Mouse (Mus musculus) limb, embryonic 10.5 days (tissue): ENCODE results near the gene Xpo5. TPM values are rescaled to one million over a fixed set of nuclear protein-coding genes. Genes with fewer than 3 reads are reported as not detected.

Experiments
- DNase-seq: peaks from one replicate; pipeline ENCODE4 v3.0.0-alpha.2; 2017; ENCODE audit warnings: low spot score
- H3K27ac ChIP-seq: fragments of 300-500 bp; sonication (generic); 2 replicates; pipeline ENCODE4 v1.5.1; 2016; ENCODE audit warnings: mild to moderate bottlenecking
- H3K27me3 ChIP-seq: fragments of 300-500 bp; sonication (generic); 2 replicates; pipeline ENCODE4 v1.6.1; 2016; ENCODE audit warnings: low read depth, mild to moderate bottlenecking; ENCODE audit not compliant: poor library complexity, severe bottlenecking
- H3K36me3 ChIP-seq: fragments of 300-500 bp; sonication (generic); 2 replicates; pipeline ENCODE4 v1.6.1; 2016; ENCODE audit warnings: mild to moderate bottlenecking, moderate library complexity
- H3K4me1 ChIP-seq: fragments of 300-500 bp; sonication (generic); 2 replicates; pipeline ENCODE4 v1.6.1; 2016
- H3K4me3 ChIP-seq: fragments of 300-500 bp; sonication (generic); 2 replicates; pipeline ENCODE4 v1.5.1; 2016; ENCODE audit warnings: mild to moderate bottlenecking, moderate library complexity
- H3K9me3 ChIP-seq: fragments of 300-500 bp; sonication (generic); replicated peaks from 2 replicates; pipeline ENCODE4 v1.6.1; 2016; ENCODE audit warnings: mild to moderate bottlenecking
- WGBS: fragments of 180-500 bp; shearing (Covaris S2); methylation state at CpG from one replicate; pipeline ENCODE4 v1.1.7; 2016; 5-methylcytosine and 5-hydroxymethylcytosine counted together
- polyA plus RNA-seq: library from polyadenylated mRNA; unstranded; fragments of >200 nt; fragmentation: Nextera tagmentation; extraction: Ambion mirVana; gene quantifications from 2 replicates; pipeline ENCODE4 v1.2.1, GENCODE M21; 2016

Xpo5 gene
- polyA plus RNA-seq, 1 experiment from 2014 or later, result 72.7 TPM

DNA sequence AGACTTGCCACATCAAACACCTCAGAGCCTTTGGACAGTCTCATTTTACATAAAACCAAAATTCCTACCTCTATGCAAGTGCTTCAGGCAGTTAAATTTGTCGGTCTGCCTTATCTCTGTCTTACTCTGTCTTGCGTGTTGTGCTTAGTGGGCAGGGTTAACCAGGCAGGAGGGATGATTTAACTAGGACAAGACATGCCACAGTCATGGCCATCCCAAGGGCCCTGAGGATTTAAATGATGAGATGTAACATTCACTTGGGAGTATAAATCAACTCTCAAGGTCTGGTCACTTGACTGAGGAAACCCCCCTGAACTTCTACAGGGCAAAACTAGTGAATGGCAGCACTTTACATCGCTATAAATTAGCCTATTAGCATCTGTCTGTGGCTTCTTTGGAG lies 19.0 kb downstream of the Xpo5 start:
- H3K4me3 ChIP-seq, result no peak overlapping the region
- H3K9me3 ChIP-seq, result no peaks in the 10 kb centered on the region
- H3K4me1 ChIP-seq, result no peaks in the 10 kb centered on the region
- no peak for DNase-seq
- WGBS, result 89% methylated on average over 3 of the region's 3 CpGs
- peaks cover 100% of the 10 kb centered on the region for H3K36me3 ChIP-seq
- no peak overlapping the region for H3K27ac ChIP-seq
- H3K27me3 ChIP-seq, result no peaks in the 10 kb centered on the region

DNA sequence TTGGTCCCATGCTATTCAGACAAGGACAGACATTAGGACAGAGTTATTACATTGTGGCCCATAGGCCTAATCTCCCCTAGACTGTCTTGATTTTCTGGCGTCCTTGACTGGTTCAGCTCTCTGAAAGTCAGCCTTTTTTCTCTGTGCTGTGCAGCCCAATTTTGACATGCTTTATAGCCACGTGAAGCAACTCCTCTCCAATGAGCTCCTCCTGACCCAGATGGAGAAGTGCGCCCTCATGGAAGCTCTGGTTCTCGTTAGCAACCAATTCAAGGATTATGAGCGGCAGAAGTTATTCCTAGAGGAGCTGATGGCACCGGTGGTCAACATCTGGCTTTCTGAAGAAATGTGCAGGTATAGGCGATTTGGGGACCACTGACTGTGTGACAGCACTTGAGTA lies 25.0 kb downstream of the Xpo5 start:
- Histone ChIP-seq H3K36me3 (peaks cover 100% of the 10 kb centered on the region), H3K27me3 (no peaks in the 10 kb centered on the region), H3K4me3 (no peak overlapping the region), H3K4me1 (no peaks in the 10 kb centered on the region), H3K9me3 (no peaks in the 10 kb centered on the region), H3K27ac (no peak overlapping the region)
- no peak for DNase-seq
- WGBS, result 51% methylated on average over 7 of the region's 7 CpGs

DNA sequence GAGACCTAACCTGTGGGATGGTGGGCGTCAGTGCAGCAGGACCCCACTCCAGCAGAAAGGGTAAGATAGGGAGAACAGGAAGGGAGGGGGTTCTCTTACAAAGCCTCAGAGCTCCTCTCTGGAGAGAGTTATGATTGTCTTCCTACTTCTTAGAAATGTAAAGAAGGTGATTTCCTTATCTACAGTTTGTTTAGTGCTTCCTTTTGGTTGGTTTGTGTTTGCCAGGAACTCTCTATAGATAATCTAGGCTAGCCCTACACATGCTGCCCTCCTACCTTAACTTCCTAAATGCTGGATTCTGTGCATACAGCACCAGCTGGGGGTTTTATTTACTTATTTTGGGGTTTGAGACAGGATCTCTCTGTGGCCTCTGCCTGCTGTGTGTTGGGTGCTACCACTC lies 33.5 kb downstream of the Xpo5 start:
- H3K4me3 ChIP-seq, result no peak overlapping the region
- no peaks in the 10 kb centered on the region for H3K4me1 ChIP-seq
- 86% methylated on average over 1 of the region's 1 CpGs for WGBS
- no peaks in the 10 kb centered on the region for H3K9me3 ChIP-seq
- no peak for DNase-seq
- no peaks in the 10 kb centered on the region for H3K27me3 ChIP-seq
- no peak overlapping the region for H3K27ac ChIP-seq
- peaks cover 100% of the 10 kb centered on the region for H3K36me3 ChIP-seq

DNA sequence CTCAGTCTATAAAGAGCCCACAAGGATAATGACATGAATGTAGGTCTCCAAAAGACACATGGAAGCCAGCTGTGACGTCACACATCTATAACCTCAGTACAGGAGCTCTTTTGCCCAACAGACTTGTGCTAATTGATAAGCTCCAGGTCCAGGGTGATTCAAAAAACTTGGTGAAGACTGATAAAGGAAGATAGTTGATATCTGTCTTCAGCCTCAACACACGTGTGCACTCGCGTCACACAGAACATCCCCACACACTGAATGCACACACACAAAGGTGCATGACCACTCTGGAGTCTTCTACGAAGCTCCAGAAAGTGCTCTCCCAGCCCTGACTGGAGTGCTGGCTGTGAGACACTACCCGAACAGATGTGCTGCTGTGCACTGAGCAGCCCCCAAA lies 34.5 kb downstream of the Xpo5 start:
- Histone ChIP-seq H3K4me1 (no peaks in the 10 kb centered on the region), H3K4me3 (no peak overlapping the region), H3K36me3 (peaks cover 100% of the 10 kb centered on the region), H3K27ac (no peak overlapping the region), H3K27me3 (no peaks in the 10 kb centered on the region), H3K9me3 (no peaks in the 10 kb centered on the region)
- no peak for DNase-seq
- WGBS, result 92% methylated on average over 6 of the region's 6 CpGs

GRCm38 (mm10) chr17:46237480-46237879 lies 34.9 kb downstream of the Xpo5 start:
- no peaks in the 10 kb centered on the region for H3K9me3 ChIP-seq
- no peak overlapping the region for H3K4me3 ChIP-seq
- DNase-seq, result no peak
- peaks cover 100% of the 10 kb centered on the region for H3K36me3 ChIP-seq
- no peak overlapping the region for H3K27ac ChIP-seq
- no peaks in the 10 kb centered on the region for H3K4me1 ChIP-seq
- WGBS, result 84% methylated on average over 5 of the region's 5 CpGs
- H3K27me3 ChIP-seq, result no peaks in the 10 kb centered on the region

DNA sequence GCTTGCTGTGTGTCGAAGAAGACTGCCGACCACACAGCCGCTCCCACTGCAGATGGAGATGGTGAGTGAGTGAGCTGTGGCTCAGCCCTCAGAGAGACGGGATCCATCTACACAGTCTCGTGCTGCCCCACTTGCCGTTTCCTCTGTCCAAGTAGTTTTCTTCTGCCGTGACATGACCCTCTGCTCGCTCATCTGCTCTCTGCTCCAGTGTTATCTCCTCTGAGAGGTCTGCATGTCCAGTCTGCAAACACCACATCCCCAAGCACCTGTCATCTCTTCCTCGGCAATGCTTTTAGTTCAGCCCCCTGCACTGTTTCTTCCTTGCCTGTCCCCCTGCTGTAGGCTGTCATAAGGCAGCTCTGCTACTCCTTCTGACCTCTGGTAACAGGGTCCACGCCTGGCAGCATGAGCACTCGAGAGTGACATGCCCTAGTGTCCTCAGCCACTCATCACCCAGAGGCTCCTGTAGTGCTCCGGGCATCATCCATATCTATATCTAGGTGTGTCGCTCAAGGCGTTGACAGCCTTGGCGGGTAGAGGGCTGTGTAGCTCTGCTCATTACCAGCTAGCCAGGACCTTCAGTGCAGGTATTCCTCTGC lies 37.0 kb downstream of the Xpo5 start:
- 92% methylated on average over 15 of the region's 15 CpGs for WGBS
- Histone ChIP-seq H3K9me3 (no peaks in the 10 kb centered on the region), H3K4me1 (no peaks in the 10 kb centered on the region), H3K4me3 (no peak overlapping the region), H3K36me3 (peaks cover 100% of the 10 kb centered on the region), H3K27ac (no peak overlapping the region), H3K27me3 (no peaks in the 10 kb centered on the region)
- DNase-seq, result no peak

DNA sequence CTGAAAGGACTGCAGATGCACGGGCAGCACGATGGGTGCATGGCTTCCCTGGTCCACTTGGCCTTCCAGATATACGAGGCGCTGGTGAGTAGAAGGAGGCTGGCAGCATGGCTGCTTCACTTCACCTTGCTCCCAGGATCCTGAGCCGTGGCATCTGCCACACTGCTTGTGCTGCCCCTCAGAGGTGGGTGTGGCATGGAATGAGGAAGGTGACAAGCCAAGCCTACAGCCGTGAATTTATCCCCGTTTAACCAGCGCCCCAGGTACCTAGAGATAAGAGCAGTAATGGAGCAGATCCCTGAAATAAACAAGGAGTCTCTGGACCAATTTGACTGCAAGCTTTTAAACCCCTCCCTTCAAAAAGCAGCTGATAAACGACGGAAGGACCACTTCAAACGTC lies 38.9 kb downstream of the Xpo5 start:
- peaks cover 100% of the 10 kb centered on the region for H3K36me3 ChIP-seq
- WGBS, result 76% methylated on average over 11 of the region's 11 CpGs
- H3K4me3 ChIP-seq, result no peak overlapping the region
- H3K4me1 ChIP-seq, result peaks cover under 1% of the 10 kb centered on the region; the same call in 1 of the 2 replicates
- DNase-seq, result no peak
- H3K9me3 ChIP-seq, result no peaks in the 10 kb centered on the region
- H3K27me3 ChIP-seq, result no peaks in the 10 kb centered on the region
- H3K27ac ChIP-seq, result no peak overlapping the region

GRCm38 (mm10) chr17:46242274-46242673 lies 39.7 kb downstream of the Xpo5 start:
- Histone ChIP-seq H3K36me3 (peaks cover 98% of the 10 kb centered on the region), H3K9me3 (no peaks in the 10 kb centered on the region), H3K27ac (no peak overlapping the region), H3K4me3 (no peak overlapping the region), H3K27me3 (no peaks in the 10 kb centered on the region), H3K4me1 (peaks cover 8% of the 10 kb centered on the region)
- WGBS, result 91% methylated on average over 13 of the region's 13 CpGs
- DNase-seq, result no peak

DNA sequence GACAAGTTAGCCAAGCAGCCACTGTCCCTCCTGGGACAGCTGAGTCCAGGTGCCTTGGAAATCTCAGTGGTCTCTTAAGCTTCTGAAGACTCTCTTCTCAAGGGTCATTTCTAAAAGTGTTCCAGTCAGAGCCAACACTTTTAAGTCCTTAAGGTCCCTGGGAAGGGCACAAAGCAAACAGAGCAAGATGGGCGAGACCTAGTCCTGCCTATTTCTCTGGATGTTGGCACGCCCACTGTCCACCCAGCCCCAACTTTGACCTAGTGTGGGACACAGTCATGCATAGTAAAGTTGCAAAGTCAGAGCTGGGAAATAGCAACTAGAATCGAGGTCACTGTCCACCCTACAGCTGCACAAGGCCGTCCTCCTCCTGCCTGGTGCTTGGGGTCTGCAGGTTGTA lies 40.4 kb downstream of the Xpo5 start:
- H3K27me3 ChIP-seq, result no peaks in the 10 kb centered on the region
- DNase-seq, result peak; percentile 29
- H3K9me3 ChIP-seq, result no peaks in the 10 kb centered on the region
- H3K4me1 ChIP-seq, result peaks cover 8% of the 10 kb centered on the region
- no peak overlapping the region for H3K4me3 ChIP-seq
- peaks cover 90% of the 10 kb centered on the region for H3K36me3 ChIP-seq
- 90% methylated on average over 4 of the region's 4 CpGs for WGBS
- H3K27ac ChIP-seq, result no peak overlapping the region

GRCm38 (mm10) chr17:46243624-46244023 lies 41.0 kb downstream of the Xpo5 start:
- DNase-seq, result no peak
- WGBS, result 84% methylated on average over 2 of the region's 2 CpGs
- Histone ChIP-seq H3K36me3 (peaks cover 84% of the 10 kb centered on the region), H3K27ac (no peak overlapping the region), H3K4me1 (peaks cover 13% of the 10 kb centered on the region), H3K9me3 (no peaks in the 10 kb centered on the region), H3K4me3 (no peak overlapping the region), H3K27me3 (no peaks in the 10 kb centered on the region)

- DNase-seq, result no peak
- no peak overlapping the region for H3K4me3 ChIP-seq
- no peak overlapping the region for H3K27ac ChIP-seq
- WGBS, result 82% methylated on average over 10 of the region's 10 CpGs
- H3K27me3 ChIP-seq, result no peaks in the 10 kb centered on the region
- peaks cover 81% of the 10 kb centered on the region for H3K36me3 ChIP-seq
- H3K9me3 ChIP-seq, result no peaks in the 10 kb centered on the region
- peaks cover 22% of the 10 kb centered on the region for H3K4me1 ChIP-seq
Observed at GRCm38 (mm10) chr17:46244579-46244978, 42.0 kb downstream of the Xpo5 start.

DNA sequence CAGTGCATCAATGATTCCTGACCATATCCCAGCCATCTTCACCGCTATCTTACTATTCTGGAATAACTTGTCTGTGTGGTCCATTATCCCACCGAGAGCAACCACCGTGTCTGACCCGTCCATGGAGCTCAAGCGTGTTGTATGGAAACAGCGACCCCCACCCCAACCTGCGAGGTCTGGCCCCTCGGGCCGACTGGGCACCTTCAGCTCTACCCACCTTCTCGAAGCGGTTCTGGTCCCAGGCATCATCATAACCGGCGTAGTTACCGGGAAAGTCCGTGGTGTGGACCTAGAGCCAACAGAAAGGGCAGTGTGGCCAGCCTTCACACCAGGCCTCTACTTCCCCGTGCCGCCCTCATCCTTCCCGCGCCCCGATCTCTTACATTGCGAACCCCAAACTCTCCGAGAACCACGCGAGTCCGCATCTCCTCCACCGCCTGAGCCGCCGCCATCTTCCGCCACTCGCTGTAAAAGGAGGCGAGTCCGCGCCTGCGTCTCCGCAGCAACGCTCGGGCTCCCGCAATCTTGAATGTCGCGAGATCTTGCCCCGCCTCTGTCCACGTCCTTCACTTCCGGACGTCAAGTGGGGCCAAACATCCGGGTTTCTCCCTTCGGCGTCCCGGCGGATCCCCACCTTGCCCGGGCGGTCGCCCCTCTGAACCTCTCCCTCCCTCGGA lies 45.1 kb downstream of the Xpo5 start, which contains the start of the genes Polr1c and Yipf3:
Gene Polr1c (minus strand): TSS at position 543 of the 677 bp plus-strand sequence.
Gene Yipf3 (plus strand): TSS at position 569 of the 677 bp plus-strand sequence.
- WGBS, result under 1% methylated on average over 53 of the region's 53 CpGs
- Histone ChIP-seq H3K27ac (peak within 1 kb of the TSS; percentile 93), H3K9me3 (no peaks in the 10 kb centered on the region), H3K4me1 (peaks cover 22% of the 10 kb centered on the region), H3K36me3 (peaks cover 81% of the 10 kb centered on the region), H3K4me3 (peak within 1 kb of the TSS; percentile 99), H3K27me3 (no peaks in the 10 kb centered on the region)
- peak; percentile 97 for DNase-seq

DNA sequence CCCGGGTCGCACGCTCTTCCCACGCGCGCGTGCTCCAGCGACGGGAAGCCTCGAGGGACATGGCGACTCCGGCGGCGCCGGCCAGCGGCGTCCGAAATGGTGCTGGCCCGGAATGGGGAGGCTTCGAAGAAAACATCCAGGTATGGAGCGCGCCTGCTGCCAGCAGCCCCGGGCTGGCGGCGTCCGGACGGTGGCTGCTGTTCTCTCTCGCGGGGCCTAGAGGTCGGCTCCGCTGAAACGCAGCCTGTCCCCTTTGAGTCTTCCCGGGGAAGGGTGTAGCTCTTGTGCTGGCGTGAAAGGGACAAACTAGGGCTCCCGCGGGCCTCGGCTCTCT lies 45.6 kb downstream of the Xpo5 start:
- Histone ChIP-seq H3K4me1 (peaks cover 23% of the 10 kb centered on the region), H3K27me3 (no peaks in the 10 kb centered on the region)
- DNase-seq, result no peak

More for the DNA sequence above, 45.6 kb downstream of the Xpo5 start:
- Histone ChIP-seq H3K27ac (peak overlapping the region; percentile 93), H3K4me3 (peak overlapping the region; percentile 99), H3K36me3 (peaks cover 77% of the 10 kb centered on the region), H3K9me3 (no peaks in the 10 kb centered on the region)
- 1% methylated on average over 37 of the region's 37 CpGs for WGBS
